Mouse (Mus musculus) lung, postnatal 0 days (tissue): ENCODE measurements around the gene Mrps26.

Source experiments
- CTCF ChIP-seq: IDR thresholded peaks from 2 replicates; pipeline ENCODE4 v1.5.1; 2016; ENCODE audit warnings: antibody characterized with exemption, mild to moderate bottlenecking
- EP300 ChIP-seq: IDR thresholded peaks from 2 replicates; pipeline ENCODE4 v1.6.1; 2016; ENCODE audit warnings: antibody characterized with exemption, mild to moderate bottlenecking, control low read depth

GRCm38 (mm10) chr2:130588373-130588772 lies 24.8 kb downstream of the Mrps26 start:
- TF ChIP-seq CTCF = no peak
- TF ChIP-seq EP300 = no peak
